Mouse (Mus musculus): ENCODE measurements around the gene Rabgap1l.

DNA sequence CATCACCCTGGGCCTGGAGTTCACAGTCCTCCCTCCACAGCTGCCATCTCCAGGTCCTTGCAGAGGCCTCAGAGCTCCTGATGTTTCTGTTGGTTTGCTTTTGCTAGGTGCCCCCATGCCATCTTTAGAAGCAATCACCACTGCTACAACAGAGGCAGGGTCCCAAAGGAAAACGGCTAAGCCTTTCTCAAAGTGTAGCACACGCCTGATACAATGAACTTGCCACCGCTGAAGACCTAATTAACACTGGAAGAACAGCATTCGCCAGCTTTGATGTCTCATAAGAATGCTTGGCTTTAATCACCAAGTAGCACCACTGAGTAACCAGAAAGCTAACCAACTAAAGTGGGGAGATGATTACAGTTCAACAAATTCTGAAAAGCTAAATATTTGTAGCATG, 226.6 kb downstream of the Rabgap1l start:
- TF ChIP-seq POLR2A (IDR thresholded peaks at IDR 0.05; ENCODE audit: extremely low read depth, insufficient read depth, low read length) (no peak), CTCF (IDR thresholded peaks at IDR 0.05; ENCODE audit: low read depth, low read length) (no peak)
